Comparison of ENCODE assay signal across 14 mouse cellular contexts in the genomic region with DNA sequence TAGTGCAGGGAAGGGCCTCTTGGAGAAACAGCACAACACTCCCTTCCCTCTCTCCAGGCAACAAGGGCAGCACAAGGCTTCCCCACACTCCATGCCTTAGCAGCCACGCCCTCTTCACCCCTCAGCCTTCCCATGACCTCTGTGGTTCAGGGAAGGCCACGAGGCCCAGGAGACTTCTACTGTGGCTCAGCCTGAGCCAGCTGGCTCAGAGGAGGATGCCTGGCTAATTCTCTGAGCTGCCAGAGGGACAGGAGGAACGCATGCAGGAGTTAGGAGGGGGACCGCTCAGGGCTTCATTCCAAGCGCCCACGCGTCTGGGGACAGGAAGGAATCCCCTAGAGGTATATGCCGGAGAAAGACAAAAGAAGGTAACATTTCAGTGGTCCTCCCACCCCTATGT. TPM values are rescaled to one million over a fixed set of nuclear protein-coding genes. Genes with fewer than 3 reads are reported as not detected.
DNase-seq lines count a peak whose midpoint lies in the region; ATAC-seq and TF ChIP-seq lines count a peak whose summit lies in the region.
"Had no signal": no experiment of that assay in that cellular context is flagged by ENCODE, and none has a peak within 500 bp of the region (broad histone marks: within the 10 kb centered on the region; RNA-seq: fewer than 3 reads in every experiment).

No protein-coding gene starts in this region.

- no peak; the same call in 1 of the 2 replicates for ATAC-seq in neural tube, embryonic 13.5 days (ENCODE audit: low read depth)
- ATAC-seq in neural tube, embryonic 15.5 days (ENCODE audit: low FRiP score), result no peak
- ATAC-seq in megakaryocyte, adult 5-6 weeks (ENCODE audit: poor library complexity, severe bottlenecking), result no peak
- ATAC-seq: midbrain, embryonic 16.5 days had no signal

- H3K9ac ChIP-seq in neural tube, embryonic 13.5 days, result peak overlapping the region; percentile 22; the same call in 1 of the 2 replicates
- H3K9ac ChIP-seq in neural tube, embryonic 15.5 days (replicated peaks), result no peak overlapping the region

- H3ac ChIP-seq in myocyte (ENCODE audit: control insufficient read depth, insufficient read length), result no peak overlapping the region

- no peaks in the 10 kb centered on the region; the same call in 1 of the 2 replicates for H3K36me3 ChIP-seq in heart, embryonic 10.5 days
- H3K36me3 ChIP-seq in neural tube, embryonic 13.5 days, result no peaks in the 10 kb centered on the region
- H3K36me3 ChIP-seq in neural tube, embryonic 15.5 days, result no peaks in the 10 kb centered on the region
- peaks cover 3% of the 10 kb centered on the region for H3K36me3 ChIP-seq in myocyte (ENCODE audit: control insufficient read depth, insufficient read depth)

- no peak overlapping the region for H3K27ac ChIP-seq in cerebellum, adult 2 months (ENCODE audit: insufficient read depth, low read length)
- peak overlapping the region; percentile 65 for H3K27ac ChIP-seq in heart, embryonic 10.5 days
- H3K27ac ChIP-seq in neural tube, embryonic 13.5 days (replicated peaks), result no peak overlapping the region
- no peak overlapping the region for H3K27ac ChIP-seq in neural tube, embryonic 15.5 days (replicated peaks)

- no peak overlapping the region for H3K4me3 ChIP-seq in cerebellum, adult 2 months (replicated peaks; ENCODE audit: insufficient read depth, low read depth, low read length)
- H3K4me3 ChIP-seq in heart, embryonic 10.5 days, result no peak overlapping the region
- H3K4me3 ChIP-seq in neural tube, embryonic 13.5 days, result no peak overlapping the region
- no peak overlapping the region for H3K4me3 ChIP-seq in neural tube, embryonic 15.5 days (replicated peaks)
- H3K4me3 ChIP-seq in myocyte, result no peak overlapping the region

- peaks cover 17% of the 10 kb centered on the region for H3K4me1 ChIP-seq in cerebellum, adult 2 months (ENCODE audit: control insufficient read depth, insufficient read depth, low read length)
- peaks cover 83% of the 10 kb centered on the region for H3K4me1 ChIP-seq in heart, embryonic 10.5 days
- H3K4me1 ChIP-seq in neural tube, embryonic 13.5 days (replicated peaks), result peaks cover 21% of the 10 kb centered on the region
- peaks cover 14% of the 10 kb centered on the region for H3K4me1 ChIP-seq in neural tube, embryonic 15.5 days

- H3K9me3 ChIP-seq in heart, embryonic 10.5 days, result no peaks in the 10 kb centered on the region
- H3K9me3 ChIP-seq in neural tube, embryonic 13.5 days, result no peaks in the 10 kb centered on the region
- H3K9me3 ChIP-seq in neural tube, embryonic 15.5 days (replicated peaks), result no peaks in the 10 kb centered on the region

- DNase-seq in cerebellum, postnatal 14 days, result peak; percentile 41 to 51
- DNase-seq in cerebellum, adult 2 months, result no peak
- DNase-seq in heart, embryonic 10.5 days (ENCODE audit: low spot score), result no peak
- no peak for DNase-seq in heart, postnatal 4 days
- DNase-seq: cerebellum, adult 8-10 months; kidney, adult 9 months; layer of hippocampus, adult 9-11 months; left cerebral cortex, postnatal 4 days had no signal

- no peaks in the 10 kb centered on the region for H3K79me2 ChIP-seq in myocyte (ENCODE audit: control insufficient read depth, insufficient read depth)

- no peak for TF ChIP-seq POLR2A in cerebellum, adult 2 months (IDR thresholded peaks at IDR 0.05; ENCODE audit: borderline replicate concordance, insufficient read depth, low read length)
- no peak for TF ChIP-seq POLR2A in myocyte (IDR thresholded peaks at IDR 0.05; ENCODE audit: insufficient read length, low read depth)

- no peak overlapping the region for H3K4me2 ChIP-seq in neural tube, embryonic 13.5 days
- H3K4me2 ChIP-seq in neural tube, embryonic 15.5 days, result no peak overlapping the region
- H3K4me2 ChIP-seq in myocyte (ENCODE audit: low read depth), result peak overlapping the region; percentile 61

- 18% methylated on average over 8 of the region's 8 CpGs for WGBS in cerebellum, adult 2 months
- 64% methylated on average over 8 of the region's 8 CpGs for WGBS in heart, embryonic 10.5 days
- WGBS in neural tube, embryonic 13.5 days, result 37% methylated on average over 8 of the region's 8 CpGs
- WGBS in neural tube, embryonic 15.5 days, result 39% methylated on average over 8 of the region's 8 CpGs

- H3K27me3 ChIP-seq in cerebellum, adult 2 months (ENCODE audit: control insufficient read depth, insufficient read depth, low read length), result no peaks in the 10 kb centered on the region
- H3K27me3 ChIP-seq in heart, embryonic 10.5 days (ENCODE audit: insufficient read depth, poor library complexity, severe bottlenecking), result peaks cover 36% of the 10 kb centered on the region
- peaks cover 94% of the 10 kb centered on the region for H3K27me3 ChIP-seq in neural tube, embryonic 13.5 days
- H3K27me3 ChIP-seq in neural tube, embryonic 15.5 days (replicated peaks), result peaks cover 43% of the 10 kb centered on the region
- no peaks in the 10 kb centered on the region for H3K27me3 ChIP-seq in myocyte (ENCODE audit: control insufficient read depth, insufficient read depth, insufficient read length)

- TF ChIP-seq CTCF in cerebellum, adult 2 months (IDR thresholded peaks at IDR 0.05; ENCODE audit: borderline replicate concordance, insufficient read depth, low read depth, low read length), result no peak

TF ChIP-seq in myocyte, 11 proteins besides CTCF, POLR2A, EP300 and RAD21:
- peak in 2 of 3 experiments; percentile 29 to 90 for TF ChIP-seq MYOG (IDR thresholded peaks at IDR 0.05; ENCODE audit: control insufficient read depth in 1 of 3, insufficient read depth in 1 of 3, insufficient read length in 2 of 3, low read depth in 2 of 3)
- TF ChIP-seq USF1 (IDR thresholded peaks at IDR 0.05; ENCODE audit: low read depth), result peak; percentile 55
- no peak for TF ChIP-seq SRF (IDR thresholded peaks at IDR 0.05; ENCODE audit: control insufficient read depth, insufficient read length, low read depth)
- TF ChIP-seq TCF3 (IDR thresholded peaks at IDR 0.05; ENCODE audit: insufficient read length, low read depth), result no peak
- no peak for TF ChIP-seq REST (IDR thresholded peaks at IDR 0.05; ENCODE audit: insufficient read depth, insufficient read length)
- no peak for TF ChIP-seq E2F4 (IDR thresholded peaks at IDR 0.05; ENCODE audit: insufficient read depth)
- TF ChIP-seq POLR2AphosphoS2 (IDR thresholded peaks at IDR 0.05; ENCODE audit: insufficient read length, low read depth), result no peak
- peak in 2 of 3 experiments; percentile 63 to 78 for TF ChIP-seq MYOD1 (IDR thresholded peaks at IDR 0.05; ENCODE audit: control insufficient read depth in 1 of 3, insufficient read length in 2 of 3, low read depth in 2 of 3)
- peak; percentile 55 for TF ChIP-seq TCF12 (IDR thresholded peaks at IDR 0.05; ENCODE audit: insufficient read depth, poor library complexity, severe bottlenecking)
- no peak for TF ChIP-seq MAX (IDR thresholded peaks at IDR 0.05; ENCODE audit: low read depth)
- no peak for TF ChIP-seq CEBPB (IDR thresholded peaks at IDR 0.05; ENCODE audit: insufficient read depth, poor library complexity, severe bottlenecking)

RNA-seq across cellular contexts. Expression of gene Scn5a, which starts 17.1 kb away (rescaled TPM):
- 0.19 and 0.21 TPM in 2 replicates for polyA plus RNA-seq in cerebellum, adult 2 months (2012; rRNA removed)
- polyA plus RNA-seq in heart, embryonic 10.5 days (2016; fragmentation: Nextera tagmentation; extraction: Ambion mirVana), result 8.2 and 18.0 TPM in 2 replicates
- total RNA-seq in heart, postnatal 4 days (2021), result 100 to 1,000 TPM; 120 to 122 TPM
- polyA plus RNA-seq in neural tube, embryonic 13.5 days (2015; fragmentation: Nextera tagmentation; extraction: Ambion mirVana), result 0.95 and 1.1 TPM in 2 replicates
- 0.31 and 0.46 TPM in 2 replicates for polyA plus RNA-seq in neural tube, embryonic 15.5 days (2015; fragmentation: Nextera tagmentation; extraction: Ambion mirVana)
- 30.6 TPM for polyA plus RNA-seq in myocyte (2012; fragmentation: generic; extraction: Trizol)
- not detected in 2 replicates for total RNA-seq in megakaryocyte, adult 5-6 weeks (2015)
- total RNA-seq in megakaryocyte, adult 5-6 weeks (2017), result not detected in 2 replicates
- total RNA-seq: hematopoietic stem cell, adult 5-6 weeks had no signal

Comparison
In these comparisons a context has a peak if more than half of its experiments do, and no peak if none do; other contexts are left out.
1. DNase-seq: peak in cerebellum, postnatal 14 days (2 of 2); none in cerebellum, adult 2 months (0 of 2), heart, embryonic 10.5 days (single experiment) and heart, postnatal 4 days (single experiment).